Mouse (Mus musculus): ENCODE measurements around the gene Adam10. TPM values are rescaled to one million over a fixed set of nuclear protein-coding genes. Genes with fewer than 3 reads are reported as not detected.

The Adam10 gene
- polyA plus RNA-seq, 1 experiment from 2014 or later = 72.1 TPM

DNA sequence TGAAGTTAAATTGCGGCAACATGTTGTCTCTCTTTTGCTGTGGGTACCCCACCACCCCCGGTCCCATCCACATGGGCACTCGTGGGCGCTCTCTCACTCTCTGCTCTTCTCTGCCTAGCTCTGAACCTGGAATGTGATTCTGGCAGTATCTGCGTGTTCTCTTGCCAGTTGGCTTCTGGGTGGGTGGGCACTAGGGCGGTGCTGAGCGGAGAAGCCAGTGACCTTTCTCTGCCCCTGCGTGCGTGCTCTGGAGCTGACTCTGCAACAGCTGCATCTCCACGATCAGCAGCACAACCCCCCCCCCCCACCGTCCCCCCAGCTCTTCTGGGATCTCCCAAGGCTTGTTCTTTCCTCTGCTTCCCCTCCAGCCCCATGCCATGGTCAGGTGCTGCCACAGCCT, 128.9 kb downstream of the Adam10 start:
- Histone ChIP-seq H3K36me3 (ENCODE audit: control insufficient read depth, insufficient read depth, low read length) (no peaks in the 10 kb centered on the region), H3K27ac (replicated peaks in 1 of 2; ENCODE audit: control insufficient read depth in 1 of 2, insufficient read depth in 1 of 2, low read depth in 2 of 2, low read length in 2 of 2) (no peak overlapping the region), H3K4me1 (ENCODE audit: control insufficient read depth in 2 of 2, insufficient read depth in 2 of 2, low read length in 2 of 2) (peaks cover 10 to 18% of the 10 kb centered on the region in 2 experiments), H3K4me2 (ENCODE audit: low read length) (no peak overlapping the region), H3K4me3 (ENCODE audit: control insufficient read depth in 1 of 2, insufficient read depth in 1 of 2, low read depth in 1 of 2, low read length in 2 of 2) (no peak overlapping the region), H3K9ac (ENCODE audit: low read length) (no peak overlapping the region), H3K9me3 (ENCODE audit: control insufficient read depth, low read length) (no peaks in the 10 kb centered on the region), H3K27me3 (ENCODE audit: control insufficient read depth, insufficient read depth, low read length) (no peaks in the 10 kb centered on the region)
- ATAC-seq (ENCODE audit: insufficient number of reproducible peaks, insufficient read depth, low FRiP score, low read depth) = no peak
- 64% methylated on average over 11 of the region's 11 CpGs for WGBS

DNA sequence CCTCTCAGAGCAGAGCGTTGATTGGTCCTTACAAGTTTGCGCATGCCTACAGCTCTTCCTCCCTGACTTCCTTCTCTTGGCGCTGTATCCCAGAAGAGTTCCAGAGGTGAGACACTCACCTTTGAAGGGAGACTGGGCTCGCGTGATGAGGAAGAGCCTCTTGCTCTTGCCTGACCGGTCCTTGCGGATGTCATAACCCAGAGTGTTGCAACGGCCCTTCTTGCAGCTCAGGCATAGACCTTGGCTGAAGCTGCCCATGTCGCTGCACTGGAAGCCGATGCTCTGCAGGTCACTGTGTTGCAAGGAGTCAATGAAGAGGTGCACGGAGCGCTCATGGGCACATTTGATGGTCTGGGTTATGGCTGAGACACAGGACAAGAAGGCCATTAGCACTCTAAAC, 133.8 kb downstream of the Adam10 start:
- WGBS = 91% methylated on average over 12 of the region's 12 CpGs
- ATAC-seq (ENCODE audit: insufficient number of reproducible peaks, insufficient read depth, low FRiP score, low read depth) = no peak
- H3K4me3 ChIP-seq (ENCODE audit: control insufficient read depth in 1 of 2, insufficient read depth in 1 of 2, low read depth in 1 of 2, low read length in 2 of 2) = no peak overlapping the region

DNA sequence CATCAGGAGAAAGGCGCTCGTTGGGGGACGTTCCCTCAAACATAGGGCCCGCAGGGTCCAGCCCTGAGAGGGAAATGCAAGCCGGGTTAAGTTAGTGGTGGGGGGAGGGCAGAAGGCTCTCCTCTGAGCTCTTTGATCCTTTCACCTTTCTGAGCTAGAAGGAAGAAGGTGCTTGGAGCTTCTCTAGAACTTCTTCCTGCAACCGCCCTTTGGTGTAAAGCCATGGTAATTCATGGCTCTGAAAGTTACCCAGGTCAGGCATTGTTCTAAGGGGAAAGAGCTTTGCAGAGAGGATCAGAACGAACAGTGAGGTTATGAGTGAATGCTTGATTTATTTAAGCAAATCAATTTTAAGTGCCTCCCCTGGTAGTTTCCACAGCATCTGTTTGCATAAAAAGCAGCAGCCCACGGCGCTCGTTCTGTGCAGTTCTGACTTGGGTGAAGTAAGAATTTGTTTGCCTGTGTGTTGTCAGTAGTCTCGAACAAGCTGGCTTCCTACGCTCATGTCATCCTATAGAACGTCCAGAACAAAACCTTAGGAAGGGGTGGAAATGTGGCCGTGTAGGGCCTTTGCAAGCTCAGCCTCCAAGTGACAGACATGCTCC, 138.0 kb downstream of the Adam10 start:
- Histone ChIP-seq H3K27ac (replicated peaks in 1 of 2; ENCODE audit: control insufficient read depth in 1 of 2, insufficient read depth in 1 of 2, low read depth in 2 of 2, low read length in 2 of 2) (no peak overlapping the region), H3K4me1 (ENCODE audit: control insufficient read depth in 2 of 2, insufficient read depth in 2 of 2, low read length in 2 of 2) (peaks cover 11 to 23% of the 10 kb centered on the region in 2 experiments), H3K4me2 (ENCODE audit: low read length) (no peak overlapping the region), H3K9ac (ENCODE audit: low read length) (no peak overlapping the region), H3K9me3 (ENCODE audit: control insufficient read depth, low read length) (no peaks in the 10 kb centered on the region), H3K36me3 (ENCODE audit: control insufficient read depth, insufficient read depth, low read length) (no peaks in the 10 kb centered on the region), H3K27me3 (ENCODE audit: control insufficient read depth, insufficient read depth, low read length) (no peaks in the 10 kb centered on the region), H3K4me3 (ENCODE audit: control insufficient read depth in 1 of 2, insufficient read depth in 1 of 2, low read depth in 1 of 2, low read length in 2 of 2) (no peak overlapping the region)
- WGBS = 77% methylated on average over 14 of the region's 14 CpGs
- ATAC-seq (ENCODE audit: insufficient number of reproducible peaks, insufficient read depth, low FRiP score, low read depth) = no peak

More for the DNA sequence above, 133.8 kb downstream of the Adam10 start:
- no peak overlapping the region for H3K4me2 ChIP-seq (ENCODE audit: low read length)
- no peak overlapping the region for H3K27ac ChIP-seq (replicated peaks in 1 of 2; ENCODE audit: control insufficient read depth in 1 of 2, insufficient read depth in 1 of 2, low read depth in 2 of 2, low read length in 2 of 2)
- no peaks in the 10 kb centered on the region for H3K36me3 ChIP-seq (ENCODE audit: control insufficient read depth, insufficient read depth, low read length)
- H3K9ac ChIP-seq (ENCODE audit: low read length) = no peak overlapping the region
- H3K9me3 ChIP-seq (ENCODE audit: control insufficient read depth, low read length) = no peaks in the 10 kb centered on the region
- H3K27me3 ChIP-seq (ENCODE audit: control insufficient read depth, insufficient read depth, low read length) = no peaks in the 10 kb centered on the region
- H3K4me1 ChIP-seq (ENCODE audit: control insufficient read depth in 2 of 2, insufficient read depth in 2 of 2, low read length in 2 of 2) = peaks cover 20 to 35% of the 10 kb centered on the region in 2 experiments

DNA sequence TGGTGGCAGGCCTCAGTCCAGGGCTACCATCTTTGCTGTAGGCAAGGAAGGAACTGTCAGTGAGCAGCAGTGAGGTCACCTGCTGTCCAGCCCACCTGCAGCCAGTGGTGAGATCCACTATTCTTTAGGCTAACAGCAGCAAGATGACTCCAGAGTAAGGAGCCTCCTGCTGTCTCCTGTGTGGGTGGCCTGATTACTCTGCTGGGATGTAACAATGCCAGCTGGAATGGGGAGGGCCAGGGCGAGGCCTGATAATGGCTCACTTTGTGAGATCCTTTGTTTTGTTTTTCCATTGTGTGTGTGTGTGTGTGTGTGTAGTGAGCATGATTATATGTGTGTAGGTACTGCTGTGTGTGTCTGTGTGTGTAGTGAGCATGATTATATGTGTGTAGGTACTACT, 138.6 kb downstream of the Adam10 start:
- no peak overlapping the region for H3K4me3 ChIP-seq (ENCODE audit: control insufficient read depth in 1 of 2, insufficient read depth in 1 of 2, low read depth in 1 of 2, low read length in 2 of 2)
- 79% methylated on average over 1 of the region's 1 CpGs for WGBS

DNA sequence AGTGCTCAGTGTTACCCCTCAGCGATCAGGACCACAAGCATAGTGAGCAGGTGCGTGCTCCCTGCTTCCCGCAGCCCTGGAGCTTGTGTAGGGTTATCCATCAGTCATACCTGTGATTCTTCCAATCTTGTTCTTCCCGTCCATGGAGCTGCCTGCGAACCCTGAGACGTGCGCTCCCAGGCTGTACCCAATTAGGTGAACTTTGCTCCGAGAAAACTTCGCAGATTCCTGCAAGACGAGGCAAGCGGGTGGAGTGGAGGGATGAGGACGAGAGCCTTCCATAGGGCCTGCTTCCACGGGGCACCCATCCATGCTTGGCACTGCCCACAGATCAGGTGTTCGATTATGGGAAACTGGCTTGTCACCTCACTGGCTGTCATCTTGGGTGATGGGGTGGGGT, 139.9 kb downstream of the Adam10 start:
- no peak overlapping the region for H3K27ac ChIP-seq (replicated peaks in 1 of 2; ENCODE audit: control insufficient read depth in 1 of 2, insufficient read depth in 1 of 2, low read depth in 2 of 2, low read length in 2 of 2)
- no peak overlapping the region for H3K4me3 ChIP-seq (ENCODE audit: control insufficient read depth in 1 of 2, insufficient read depth in 1 of 2, low read depth in 1 of 2, low read length in 2 of 2)
- ATAC-seq (ENCODE audit: insufficient number of reproducible peaks, insufficient read depth, low FRiP score, low read depth) = no peak
- no peaks in the 10 kb centered on the region for H3K27me3 ChIP-seq (ENCODE audit: control insufficient read depth, insufficient read depth, low read length)
- H3K36me3 ChIP-seq (ENCODE audit: control insufficient read depth, insufficient read depth, low read length) = no peaks in the 10 kb centered on the region
- no peaks in the 10 kb centered on the region for H3K9me3 ChIP-seq (ENCODE audit: control insufficient read depth, low read length)
- H3K4me1 ChIP-seq (ENCODE audit: control insufficient read depth in 2 of 2, insufficient read depth in 2 of 2, low read length in 2 of 2) = peaks cover 10 to 12% of the 10 kb centered on the region in 2 experiments
- WGBS = 83% methylated on average over 14 of the region's 14 CpGs
- H3K9ac ChIP-seq (ENCODE audit: low read length) = no peak overlapping the region
- no peak overlapping the region for H3K4me2 ChIP-seq (ENCODE audit: low read length)

More for the DNA sequence above, 138.6 kb downstream of the Adam10 start:
- ATAC-seq (ENCODE audit: insufficient number of reproducible peaks, insufficient read depth, low FRiP score, low read depth) = no peak
- Histone ChIP-seq H3K4me1 (ENCODE audit: control insufficient read depth in 2 of 2, insufficient read depth in 2 of 2, low read length in 2 of 2) (peaks cover 10 to 17% of the 10 kb centered on the region in 2 experiments), H3K36me3 (ENCODE audit: control insufficient read depth, insufficient read depth, low read length) (no peaks in the 10 kb centered on the region), H3K9me3 (ENCODE audit: control insufficient read depth, low read length) (no peaks in the 10 kb centered on the region), H3K9ac (ENCODE audit: low read length) (no peak overlapping the region), H3K27ac (replicated peaks in 1 of 2; ENCODE audit: control insufficient read depth in 1 of 2, insufficient read depth in 1 of 2, low read depth in 2 of 2, low read length in 2 of 2) (no peak overlapping the region), H3K4me2 (ENCODE audit: low read length) (no peak overlapping the region), H3K27me3 (ENCODE audit: control insufficient read depth, insufficient read depth, low read length) (no peaks in the 10 kb centered on the region)

DNA sequence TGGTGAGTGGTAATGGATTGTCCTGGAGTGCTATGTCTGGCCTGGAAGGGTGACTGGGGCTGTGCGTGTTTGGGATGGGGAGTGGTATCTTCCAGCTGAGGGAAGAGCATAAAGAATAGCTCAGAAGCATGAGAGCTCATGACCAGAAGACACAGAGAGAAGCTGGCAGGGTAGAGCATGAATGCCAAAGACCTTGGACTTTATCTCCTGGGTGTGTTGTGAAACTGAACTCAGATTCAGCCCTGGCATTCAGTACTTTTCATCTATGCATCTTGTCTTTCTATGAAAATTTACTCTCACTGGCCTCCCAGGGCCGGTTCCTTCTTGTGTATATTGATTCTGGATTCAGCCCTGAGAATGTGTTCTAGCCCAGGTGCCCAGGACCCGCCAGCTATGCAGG, 145.3 kb downstream of the Adam10 start:
- Histone ChIP-seq H3K9me3 (ENCODE audit: control insufficient read depth, low read length) (no peaks in the 10 kb centered on the region), H3K27ac (replicated peaks in 1 of 2; ENCODE audit: control insufficient read depth in 1 of 2, insufficient read depth in 1 of 2, low read depth in 2 of 2, low read length in 2 of 2) (no peak overlapping the region), H3K4me3 (ENCODE audit: control insufficient read depth in 1 of 2, insufficient read depth in 1 of 2, low read depth in 1 of 2, low read length in 2 of 2) (no peak overlapping the region), H3K27me3 (ENCODE audit: control insufficient read depth, insufficient read depth, low read length) (no peaks in the 10 kb centered on the region), H3K36me3 (ENCODE audit: control insufficient read depth, insufficient read depth, low read length) (no peaks in the 10 kb centered on the region), H3K9ac (ENCODE audit: low read length) (no peak overlapping the region), H3K4me1 (ENCODE audit: control insufficient read depth in 2 of 2, insufficient read depth in 2 of 2, low read length in 2 of 2) (no peaks in the 10 kb centered on the region), H3K4me2 (ENCODE audit: low read length) (no peak overlapping the region)
- 85% methylated on average over 3 of the region's 3 CpGs for WGBS
- no peak for ATAC-seq (ENCODE audit: insufficient number of reproducible peaks, insufficient read depth, low FRiP score, low read depth)

DNA sequence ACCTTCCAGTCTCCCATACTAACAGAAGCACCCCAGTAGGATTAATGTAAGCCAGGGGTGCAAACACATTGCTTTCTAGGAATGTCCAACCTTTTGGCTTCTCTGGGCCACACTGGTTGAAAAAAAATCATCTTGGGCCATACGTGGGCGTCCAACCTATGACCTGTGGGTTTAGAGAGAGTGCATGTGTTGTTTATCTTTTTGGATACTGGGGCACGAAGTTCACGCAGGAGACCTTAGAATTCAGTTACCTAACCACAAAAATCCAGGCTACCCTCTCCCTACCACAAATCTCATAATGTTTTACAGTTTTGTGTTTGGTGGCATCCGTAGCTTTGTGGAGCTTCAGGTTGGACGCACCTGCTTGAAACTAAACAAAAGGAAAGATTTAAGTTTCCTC, 149.1 kb downstream of the Adam10 start:
- no peak overlapping the region for H3K4me3 ChIP-seq (ENCODE audit: control insufficient read depth in 1 of 2, insufficient read depth in 1 of 2, low read depth in 1 of 2, low read length in 2 of 2)
- H3K36me3 ChIP-seq (ENCODE audit: control insufficient read depth, insufficient read depth, low read length) = no peaks in the 10 kb centered on the region
- H3K4me2 ChIP-seq (ENCODE audit: low read length) = no peak overlapping the region
- ATAC-seq (ENCODE audit: insufficient number of reproducible peaks, insufficient read depth, low FRiP score, low read depth) = no peak
- no peak overlapping the region for H3K9ac ChIP-seq (ENCODE audit: low read length)
- WGBS = 92% methylated on average over 6 of the region's 6 CpGs
- H3K4me1 ChIP-seq (ENCODE audit: control insufficient read depth in 2 of 2, insufficient read depth in 2 of 2, low read length in 2 of 2) = peaks cover 2% of the 10 kb centered on the region in 2 experiments; a peak in 2 of 4 replicates
- H3K27me3 ChIP-seq (ENCODE audit: control insufficient read depth, insufficient read depth, low read length) = no peaks in the 10 kb centered on the region
- no peaks in the 10 kb centered on the region for H3K9me3 ChIP-seq (ENCODE audit: control insufficient read depth, low read length)
- no peak overlapping the region for H3K27ac ChIP-seq (replicated peaks in 1 of 2; ENCODE audit: control insufficient read depth in 1 of 2, insufficient read depth in 1 of 2, low read depth in 2 of 2, low read length in 2 of 2)

Data from heart, embryonic 14.5 days (tissue).